Mouse (Mus musculus) bone marrow macrophage, adult 2 months (primary cell): ENCODE results near the gene Tmem86b.

Experiments
- CTCF ChIP-seq: IDR thresholded peaks from 2 replicates; pipeline ENCODE4 v1.5.1; 2012; ENCODE audit warnings: low read depth, mild to moderate bottlenecking, low read length, moderate library complexity
- POLR2A ChIP-seq: IDR thresholded peaks from 2 replicates; pipeline ENCODE4 v1.6.1; 2012; ENCODE audit warnings: mild to moderate bottlenecking, low read depth, low read length, borderline replicate concordance

DNA sequence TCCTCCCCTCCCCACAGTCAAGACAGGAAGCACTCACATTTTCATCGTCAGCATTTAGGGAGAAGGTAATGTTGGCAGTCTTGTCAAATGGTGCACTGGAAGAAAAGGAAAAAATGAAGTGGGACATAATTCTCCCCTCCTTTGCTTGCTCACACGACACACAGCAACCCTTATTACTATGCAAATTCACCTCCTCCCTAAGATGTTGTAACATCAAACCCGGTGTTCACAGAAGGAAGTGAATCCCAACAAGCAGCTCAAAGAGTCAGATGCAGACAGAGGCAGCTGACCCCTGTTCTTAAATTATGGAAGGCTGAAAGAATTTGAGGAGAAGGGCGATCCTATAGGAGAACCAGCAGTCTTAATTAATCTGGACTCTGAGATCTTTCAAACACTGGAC lies 5.0 kb upstream of the Tmem86b start:
- no peak for TF ChIP-seq CTCF
- no peak for TF ChIP-seq POLR2A
